Mouse (Mus musculus) brain, embryonic 14.5 days (tissue): ENCODE data around the gene Il22ra1. TPM values are rescaled to one million over a fixed set of nuclear protein-coding genes. Genes with fewer than 3 reads are reported as not detected.
A peak's percentile ranks its signal among the peaks of the same experiment; 100 is the strongest.
"Not testable (repeated sequence)": the region's sequence is repeated elsewhere in the genome, so short reads cannot be mapped to it uniquely, and the experiment has no call there.

Experiments used
- DNase-seq: peaks from one replicate; pipeline ENCODE4 v3.0.0-alpha.2; 2011; ENCODE audit warnings: low read depth
- CTCF ChIP-seq: fragments of 200-500 bp; IDR thresholded peaks from 2 replicates; pipeline ENCODE4 v1.5.1; 2012; ENCODE audit warnings: inconsistent platforms, mild to moderate bottlenecking, moderate library complexity, borderline replicate concordance; ENCODE audit not compliant: insufficient read depth, insufficient read length; ENCODE audit errors: extremely low read depth
- POLR2A ChIP-seq: fragments of 200-500 bp; IDR thresholded peaks from 2 replicates; pipeline ENCODE4 v1.6.1; 2012; ENCODE audit warnings: mild to moderate bottlenecking, inconsistent platforms, borderline replicate concordance; ENCODE audit not compliant: poor library complexity, insufficient read depth, insufficient read length, severe bottlenecking; ENCODE audit errors: extremely low read depth
- polyA plus RNA-seq: library from polyadenylated mRNA; depleted of rRNA; stranded (reverse); fragments of >200 nt; gene quantifications from 2 replicates; pipeline ENCODE4 v1.2.3, GENCODE M21; 2012

The Il22ra1 gene
- polyA plus RNA-seq, 1 experiment: 0.16 TPM

GRCm38 (mm10) chr4:135709072-135709564, 18.9 kb upstream of the Il22ra1 start:
- TF ChIP-seq POLR2A: no peak
- TF ChIP-seq CTCF: peak; percentile 72

DNA sequence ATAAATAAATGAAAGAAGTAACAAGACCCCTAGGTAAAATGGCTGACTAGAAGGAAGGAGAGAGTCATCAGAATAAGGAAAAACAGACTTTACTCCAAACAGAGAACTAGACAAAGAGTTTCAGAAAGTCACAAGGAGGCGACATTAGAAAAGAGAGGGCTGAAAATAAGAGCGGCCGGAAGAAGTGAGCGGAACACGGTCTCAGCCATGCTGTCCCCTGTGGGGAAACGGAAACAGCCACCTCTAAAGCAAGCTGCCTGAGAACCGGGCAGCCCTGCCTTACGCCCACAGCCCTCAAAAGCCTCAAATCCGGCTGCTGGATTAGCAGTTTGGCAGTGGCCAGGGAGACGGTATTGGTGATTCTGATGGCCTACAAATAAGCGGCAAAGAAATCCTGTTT, 18.4 kb upstream of the Il22ra1 start:
- no peak for TF ChIP-seq CTCF
- no peak for TF ChIP-seq POLR2A
- no peak for DNase-seq

More at GRCm38 (mm10) chr4:135709072-135709564, 18.9 kb upstream of the Il22ra1 start:
- peak; percentile 64 for DNase-seq

- no peak for DNase-seq
- TF ChIP-seq CTCF (no peak), POLR2A (no peak)
Measured at GRCm38 (mm10) chr4:135710392-135710791, 17.6 kb upstream of the Il22ra1 start.

DNA sequence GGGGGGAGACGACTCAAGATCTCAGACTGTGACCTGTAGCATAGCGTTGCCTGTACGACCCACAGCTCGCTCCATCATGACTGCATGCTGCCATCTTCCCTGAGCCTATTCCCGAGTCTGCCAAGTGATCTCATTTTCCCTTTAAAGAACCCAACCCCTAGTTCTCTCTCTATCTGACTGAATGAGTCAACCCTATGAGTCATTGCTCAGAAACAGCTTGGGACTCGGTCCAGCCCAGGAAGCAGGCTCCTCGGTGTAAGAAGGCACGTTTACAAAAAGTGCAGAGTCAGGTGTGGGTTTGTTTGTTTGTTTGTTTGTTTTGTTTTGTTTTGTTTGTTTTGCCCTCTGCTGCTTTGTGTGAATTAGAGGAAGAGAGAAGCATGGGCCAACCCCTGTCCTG, 13.2 kb upstream of the Il22ra1 start:
- no peak for DNase-seq
- no peak for TF ChIP-seq POLR2A
- no peak for TF ChIP-seq CTCF

DNA sequence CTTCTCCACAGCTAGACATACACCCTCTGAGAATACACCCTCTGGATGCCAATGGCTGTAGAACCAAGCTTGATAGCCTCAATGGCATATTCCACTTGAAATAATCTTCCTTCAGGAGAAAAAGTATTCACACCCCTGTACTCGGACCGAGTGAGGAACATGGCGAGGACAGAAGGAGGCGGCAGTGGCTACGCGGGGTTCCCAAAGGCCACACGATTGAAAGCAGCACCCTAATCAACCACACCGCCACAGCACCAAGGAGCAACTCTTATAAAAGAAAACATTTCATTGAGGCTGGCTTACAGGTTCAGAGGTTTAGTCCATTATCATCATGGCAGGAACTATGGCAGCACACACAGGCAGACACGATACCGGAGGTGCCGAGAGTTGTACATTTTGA, 11.5 kb upstream of the Il22ra1 start:
- not testable (repeated sequence) for DNase-seq

- TF ChIP-seq POLR2A: no peak
- peak; percentile 34; the same call in 1 of the 2 replicates for TF ChIP-seq CTCF
- DNase-seq: peak; percentile 30
Measured at GRCm38 (mm10) chr4:135722540-135723290, 5.3 kb upstream of the Il22ra1 start.

DNA sequence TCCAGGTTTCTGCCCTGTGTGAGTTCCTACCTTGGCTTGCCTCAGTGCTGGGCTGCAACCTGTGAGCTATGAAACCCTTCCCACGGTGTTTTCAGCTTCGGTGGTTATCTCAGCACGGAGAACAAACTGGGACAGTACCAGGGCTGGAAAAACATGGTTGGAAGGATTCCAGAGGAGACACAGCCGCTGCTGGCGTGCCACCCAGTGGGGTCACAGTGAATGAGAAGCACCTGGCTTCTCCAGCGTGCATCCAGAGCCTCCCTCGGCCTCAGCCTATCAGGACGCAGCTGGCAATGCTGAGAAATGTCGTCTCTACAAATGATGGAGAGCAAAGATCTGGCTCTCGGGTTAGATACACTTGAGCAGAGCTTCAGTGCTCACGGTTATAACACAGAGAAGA, 1.6 kb upstream of the Il22ra1 start:
- no peak for TF ChIP-seq POLR2A
- no peak for TF ChIP-seq CTCF
- no peak for DNase-seq

DNA sequence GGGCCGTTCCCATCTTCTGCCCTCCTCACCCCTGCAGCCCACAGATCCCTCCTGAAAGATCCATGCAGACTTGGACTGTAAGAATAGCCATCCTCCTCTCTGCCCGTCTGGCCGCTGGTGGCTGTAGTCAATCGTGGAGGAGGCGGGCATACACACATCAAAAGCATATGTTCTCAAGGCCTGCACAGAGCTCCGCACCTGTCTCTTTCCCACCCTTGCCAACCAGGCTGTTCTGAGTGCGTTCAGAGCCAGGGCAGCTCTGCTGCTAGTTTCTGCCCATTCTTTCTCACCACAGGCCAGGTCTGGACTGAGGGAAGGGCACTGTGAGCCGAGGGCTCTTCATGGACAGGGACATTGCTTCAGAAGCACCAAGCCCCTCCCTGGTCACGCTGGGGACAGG, 2.2 kb downstream of the Il22ra1 start:
- TF ChIP-seq CTCF: no peak
- TF ChIP-seq POLR2A: no peak
- peak; percentile 29 for DNase-seq

GRCm38 (mm10) chr4:135730951-135731350, 3.0 kb downstream of the Il22ra1 start:
- TF ChIP-seq POLR2A (no peak), CTCF (no peak)
- no peak for DNase-seq

- DNase-seq: no peak
- TF ChIP-seq POLR2A (no peak), CTCF (no peak)
Measured at GRCm38 (mm10) chr4:135733901-135734300, 5.9 kb downstream of the Il22ra1 start.

DNA sequence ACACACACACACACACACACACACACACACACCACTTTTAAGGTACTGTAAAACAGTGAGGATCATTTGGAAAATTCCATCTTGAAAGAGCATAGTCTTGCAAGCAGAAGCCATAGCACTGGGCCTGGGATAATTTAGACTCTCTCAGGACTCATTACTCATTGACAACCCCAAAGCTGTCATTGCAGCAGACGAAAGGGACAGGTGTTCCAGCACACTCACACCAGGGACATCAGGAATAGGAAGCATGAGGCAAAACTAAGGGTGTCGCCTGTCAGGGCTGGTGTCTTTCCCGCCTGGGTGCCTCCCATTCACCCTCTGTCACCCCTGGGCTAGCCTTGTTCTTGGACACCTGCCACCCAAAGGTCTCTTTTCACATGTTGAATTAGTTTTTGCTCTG, 8.9 kb downstream of the Il22ra1 start:
- TF ChIP-seq POLR2A: no peak
- no peak for TF ChIP-seq CTCF
- no peak for DNase-seq

DNA sequence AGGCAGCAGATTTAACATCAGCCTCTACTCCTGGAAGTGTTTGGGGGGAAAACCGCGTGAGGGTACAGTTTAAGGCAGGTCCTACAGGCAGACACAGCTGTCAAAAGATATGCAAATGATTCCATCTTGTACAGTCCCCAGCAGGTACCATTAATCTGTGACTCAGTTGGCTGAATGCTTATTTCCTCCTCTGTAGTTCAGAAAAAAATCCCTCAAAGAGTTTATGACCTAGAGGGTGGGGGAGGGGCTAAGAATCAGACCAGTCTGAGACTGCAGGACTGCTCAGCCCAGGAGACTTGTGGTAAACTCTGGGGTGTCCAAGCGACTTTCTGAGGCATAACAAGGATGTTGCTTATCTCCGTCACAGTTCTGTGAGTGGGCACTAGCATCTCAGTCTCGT, 10.3 kb downstream of the Il22ra1 start:
- TF ChIP-seq CTCF (no peak), POLR2A (no peak)
- DNase-seq: no peak
